Mouse (Mus musculus) A20 (cell line): ENCODE data around the gene Hdac1.
"Not testable (repeated sequence)": the region's sequence is repeated elsewhere in the genome, so short reads cannot be mapped to it uniquely, and the experiment has no call there.

Experiments used
- DNase-seq: peaks from one replicate; pipeline ENCODE4 v3.0.0-alpha.2; 2011; ENCODE audit warnings: low read depth, low spot score

The Hdac1 gene

DNA sequence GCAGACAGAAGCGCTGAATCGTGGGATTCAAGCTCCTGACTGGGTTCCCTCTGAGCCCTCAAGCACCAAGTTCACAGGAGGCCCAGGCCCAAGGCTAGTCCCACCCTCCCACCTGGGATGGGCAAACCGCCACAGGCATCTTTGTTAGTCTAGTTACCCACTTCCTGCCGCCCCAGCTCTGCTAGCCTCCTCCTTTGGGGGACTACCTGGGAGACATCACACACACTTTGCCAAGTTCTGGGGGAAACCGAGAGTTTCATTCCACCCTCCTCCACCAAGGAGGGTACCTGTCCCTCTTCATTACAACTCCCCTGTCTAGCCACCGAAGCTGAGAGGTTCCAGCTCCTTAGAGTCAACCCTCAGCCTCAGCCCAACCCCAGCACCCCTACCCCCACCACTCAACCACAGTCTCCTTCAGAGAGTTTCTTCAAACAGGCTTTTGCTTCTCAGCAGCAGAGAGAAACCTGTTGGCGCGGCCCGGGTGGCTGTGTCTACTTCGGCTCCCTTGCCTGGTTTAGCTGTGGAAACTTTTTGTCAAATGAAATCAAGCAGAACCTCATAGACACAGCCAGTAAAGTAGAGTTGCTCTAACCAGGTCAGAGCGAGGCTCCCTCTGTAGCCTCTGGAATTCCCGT, 15.9 kb upstream of the Hdac1 start:
- no peak for DNase-seq

DNA sequence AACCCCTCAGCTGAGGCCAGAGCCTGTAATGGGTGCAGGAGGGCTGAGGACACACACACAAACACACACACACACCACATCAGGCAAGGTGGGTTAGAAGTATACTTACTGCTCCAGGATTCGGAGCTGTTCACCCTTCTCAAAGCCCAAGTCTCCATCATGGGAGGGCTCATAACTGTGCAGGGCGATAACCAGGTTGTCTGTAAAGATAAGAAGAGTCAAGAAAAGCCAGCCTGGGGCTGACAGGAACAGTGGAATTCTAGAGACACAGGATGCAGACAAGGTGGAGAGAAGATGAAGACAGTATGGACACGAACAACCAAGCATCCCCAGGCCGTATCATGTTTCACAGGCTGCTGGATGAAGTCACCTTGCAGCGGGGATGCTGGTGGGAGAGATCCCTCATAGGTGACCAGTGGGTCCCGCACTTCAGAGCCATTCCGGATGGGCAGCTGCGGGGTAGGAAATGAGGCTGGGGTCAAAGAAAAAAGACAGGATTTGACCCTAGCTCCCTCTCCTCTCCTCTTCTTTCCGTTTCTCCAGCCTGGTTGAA, 14.8 kb upstream of the Hdac1 start:
- no peak for DNase-seq

DNA sequence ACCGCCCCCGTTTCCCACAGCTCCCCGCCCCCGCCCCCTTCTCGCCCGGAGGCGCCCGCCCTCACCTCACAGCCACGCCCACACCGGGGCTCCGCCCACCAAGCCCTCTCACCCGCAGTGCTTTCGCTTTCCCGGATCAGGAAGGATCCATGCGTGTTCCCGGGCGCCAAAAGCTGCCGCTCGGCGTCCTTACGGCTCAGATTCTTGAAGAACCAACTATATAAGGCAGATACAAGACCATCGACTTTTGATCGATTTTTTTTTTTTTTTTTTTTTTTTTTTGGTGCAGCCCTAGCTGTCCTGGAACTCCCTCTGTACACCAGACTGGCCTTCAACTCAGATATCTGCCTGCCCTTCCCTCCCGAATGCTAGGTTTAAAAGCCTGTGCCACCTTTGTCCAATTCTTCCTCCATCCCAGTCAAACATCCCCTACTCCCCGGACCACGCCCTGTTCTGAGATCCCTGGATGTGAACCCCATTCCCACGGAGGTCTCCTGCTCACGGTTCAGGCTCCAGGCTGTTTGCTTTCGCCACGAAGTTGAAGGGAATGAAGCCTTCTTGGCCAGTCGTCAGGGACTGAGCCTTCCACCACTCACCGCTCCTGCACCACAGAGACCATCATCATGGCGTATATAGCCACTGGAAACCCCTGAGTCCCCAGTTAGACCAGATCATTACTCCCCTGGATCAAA, 14.2 kb upstream of the Hdac1 start:
- peak; percentile 88 for DNase-seq

DNA sequence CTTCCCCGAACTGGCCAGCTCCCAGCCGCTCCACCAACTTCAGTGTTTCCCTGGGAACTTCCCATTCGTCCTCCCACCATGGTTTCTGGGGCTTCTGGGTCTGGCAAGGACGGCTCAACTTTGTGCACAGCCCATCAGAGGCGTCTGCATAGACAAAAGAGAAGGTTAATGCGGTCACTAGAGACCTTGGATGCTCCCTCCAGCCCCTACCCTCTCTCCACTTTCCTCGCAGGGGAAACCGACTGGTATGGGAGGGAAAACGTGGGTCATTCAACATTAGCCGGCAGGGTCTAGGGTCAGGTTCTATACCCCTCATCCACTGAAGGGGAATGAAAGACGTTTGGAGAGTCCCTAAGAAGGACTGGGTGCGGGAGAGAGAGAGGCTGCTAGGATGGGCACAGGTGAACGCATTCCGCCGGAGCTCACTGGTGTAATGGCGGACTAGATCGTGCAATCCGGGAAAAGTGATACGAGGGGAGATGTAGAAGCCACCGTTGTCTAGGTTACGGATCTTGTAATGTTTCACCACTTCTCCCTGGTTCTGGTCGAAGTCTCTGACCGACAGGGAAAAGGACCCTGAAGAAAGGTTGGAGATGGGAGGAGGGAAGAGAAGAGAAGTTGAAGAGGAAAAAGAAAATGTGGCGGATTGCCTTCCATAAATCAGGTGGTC, 13.5 kb upstream of the Hdac1 start:
- DNase-seq, result no peak

DNA sequence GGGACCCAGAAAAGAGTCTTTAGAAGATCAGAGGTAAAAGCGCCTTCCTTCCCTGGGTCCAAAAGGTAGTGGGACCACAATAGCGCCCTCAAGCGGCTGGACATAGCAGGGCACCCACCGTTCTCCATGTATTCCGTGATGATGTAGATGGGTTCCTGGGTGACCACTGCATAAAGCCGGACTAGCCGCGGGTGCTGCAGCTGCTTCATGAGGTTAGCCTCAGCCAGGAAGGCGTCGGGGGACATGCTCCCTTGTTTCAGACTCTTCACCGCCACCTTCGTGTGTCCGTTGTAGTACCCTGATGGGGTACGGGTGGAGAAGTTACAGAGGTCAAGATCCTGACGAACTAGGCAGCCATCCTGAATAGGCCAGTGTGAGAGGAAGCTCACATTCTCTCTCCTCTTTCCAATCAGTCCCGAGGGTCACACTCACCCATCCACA, 12.9 kb upstream of the Hdac1 start:
- DNase-seq, result peak; percentile 70

DNA sequence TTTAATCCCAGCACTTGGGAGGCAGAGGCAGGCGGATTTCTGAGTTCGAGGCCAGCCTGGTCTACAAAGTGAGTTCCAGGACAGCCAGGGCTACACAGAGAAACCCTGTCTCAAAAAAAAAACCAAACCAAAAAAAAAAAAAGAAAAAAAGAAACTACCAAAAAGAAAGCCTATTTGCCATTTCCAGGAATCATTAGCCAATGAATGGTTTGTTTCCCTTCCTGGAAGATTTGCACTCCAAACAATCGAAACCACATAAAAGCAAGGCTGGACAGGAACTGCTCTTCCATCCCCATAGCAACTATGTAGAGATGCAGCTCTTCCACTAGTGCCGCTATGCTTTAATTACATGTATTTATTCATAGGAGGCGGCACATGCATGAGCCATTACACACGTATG, 12.0 kb upstream of the Hdac1 start:
- not testable (repeated sequence) for DNase-seq

DNA sequence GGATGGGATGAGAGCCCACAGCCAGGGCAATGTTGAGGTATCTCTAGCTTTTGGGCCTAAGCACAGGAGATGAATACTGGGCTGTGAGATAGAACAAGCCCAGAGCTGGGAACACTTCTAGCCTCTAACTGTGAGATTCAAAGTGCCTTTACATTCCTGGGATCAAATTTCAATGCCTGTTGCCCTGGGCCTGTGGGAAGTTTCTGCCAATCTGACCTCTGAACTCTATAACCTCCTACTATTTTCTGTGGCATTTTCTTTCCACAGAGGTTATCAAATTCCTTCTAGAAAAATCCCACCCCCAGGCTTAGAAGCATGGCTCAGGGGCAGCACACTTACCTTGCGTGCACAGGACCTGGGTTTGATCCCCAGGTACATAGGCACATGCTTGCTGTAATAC, 7.8 kb upstream of the Hdac1 start:
- DNase-seq, result no peak

DNA sequence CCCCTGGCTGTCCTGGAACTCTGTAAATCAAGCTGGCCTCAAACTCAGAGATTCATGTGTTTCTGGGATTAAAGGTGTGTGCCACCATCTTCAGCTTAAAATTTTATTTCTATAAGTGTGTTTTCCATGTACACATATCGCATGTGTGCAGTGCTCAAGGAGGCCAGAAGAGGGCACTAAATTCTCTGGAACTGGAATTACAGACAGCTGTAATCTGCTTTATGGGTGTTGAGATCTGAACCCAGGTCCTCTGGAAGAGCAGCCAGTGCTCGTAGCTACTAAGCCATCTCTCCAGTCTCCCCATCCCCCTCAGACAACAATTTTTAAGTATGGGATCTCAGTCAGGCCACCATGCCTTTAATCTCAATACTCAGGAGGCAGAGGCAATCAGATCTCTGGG, 6.8 kb upstream of the Hdac1 start:
- peak; percentile 61 for DNase-seq

DNA sequence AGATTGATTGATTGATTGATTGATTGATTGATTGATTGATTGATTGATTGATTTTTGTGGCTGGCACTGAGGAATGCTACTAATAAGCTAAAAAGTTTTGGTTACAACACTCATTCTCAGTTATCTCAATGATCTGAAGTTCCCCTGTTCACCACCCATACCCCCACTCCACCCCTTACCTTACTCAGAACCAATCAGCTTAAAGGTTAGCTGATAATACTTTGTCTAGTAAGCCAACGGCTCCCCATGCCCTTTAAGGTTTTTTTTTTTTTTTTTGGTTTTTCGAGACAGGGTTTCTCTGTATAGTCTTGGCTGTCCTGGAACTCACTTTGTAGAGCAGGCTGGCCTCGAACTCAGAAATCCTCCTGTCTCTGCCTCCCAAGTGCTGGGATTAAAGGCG, 5.1 kb upstream of the Hdac1 start:
- not testable (repeated sequence) for DNase-seq

DNA sequence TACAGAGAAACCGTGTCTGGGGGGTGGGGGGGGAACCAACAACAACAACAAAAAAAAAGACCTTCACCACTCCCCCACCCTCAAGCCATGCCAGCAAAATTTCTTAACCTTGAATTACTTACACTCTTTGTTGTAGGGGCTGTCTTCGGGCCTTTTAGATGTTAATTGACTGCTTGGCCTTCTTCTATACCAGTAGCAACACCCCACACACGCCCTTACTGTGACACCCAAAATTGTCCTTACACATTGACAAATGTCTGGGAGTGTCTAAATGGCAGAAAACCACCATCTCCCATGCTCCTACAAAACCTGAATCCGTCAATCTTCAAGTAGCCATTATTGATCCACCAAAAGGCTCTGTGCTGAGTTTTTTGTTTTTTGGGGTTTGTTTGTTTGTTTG, 1.6 kb upstream of the Hdac1 start:
- DNase-seq, result no peak

DNA sequence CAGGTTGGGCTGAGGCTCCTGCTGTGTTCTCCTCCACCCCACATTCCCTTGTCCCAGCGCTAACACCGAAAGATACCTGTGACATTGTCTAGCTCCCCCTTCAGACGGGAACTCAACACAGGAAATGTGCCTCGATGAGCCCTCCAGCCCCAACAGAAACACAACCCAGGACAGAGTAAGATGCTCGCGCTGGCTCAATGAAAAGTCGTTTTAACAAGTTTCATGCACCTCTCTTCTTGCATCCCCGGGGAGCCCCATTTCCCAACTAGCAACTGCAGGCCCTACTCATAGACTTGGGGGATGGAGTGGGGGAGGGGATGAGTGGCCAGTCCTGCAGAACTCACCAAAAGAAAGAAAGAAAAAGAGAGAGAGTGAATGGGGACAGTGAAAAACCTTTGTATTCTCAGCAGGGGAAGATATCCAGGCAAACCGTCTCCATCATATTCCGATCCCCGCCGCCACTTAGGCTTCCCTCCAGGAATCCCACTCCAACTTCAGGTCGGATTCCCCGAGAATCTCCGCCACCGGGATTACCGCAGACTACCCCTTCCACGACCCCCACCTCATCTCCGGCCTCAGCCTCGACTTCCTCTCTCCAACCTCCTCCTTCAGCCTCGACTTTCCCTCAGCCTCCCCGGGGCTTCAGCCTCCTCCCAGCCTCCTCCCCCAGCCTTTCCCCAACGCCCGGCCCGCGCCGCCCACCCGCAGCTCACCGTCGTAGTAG, 483 bp downstream of the Hdac1 start:
- DNase-seq, result peak; percentile 71

DNA sequence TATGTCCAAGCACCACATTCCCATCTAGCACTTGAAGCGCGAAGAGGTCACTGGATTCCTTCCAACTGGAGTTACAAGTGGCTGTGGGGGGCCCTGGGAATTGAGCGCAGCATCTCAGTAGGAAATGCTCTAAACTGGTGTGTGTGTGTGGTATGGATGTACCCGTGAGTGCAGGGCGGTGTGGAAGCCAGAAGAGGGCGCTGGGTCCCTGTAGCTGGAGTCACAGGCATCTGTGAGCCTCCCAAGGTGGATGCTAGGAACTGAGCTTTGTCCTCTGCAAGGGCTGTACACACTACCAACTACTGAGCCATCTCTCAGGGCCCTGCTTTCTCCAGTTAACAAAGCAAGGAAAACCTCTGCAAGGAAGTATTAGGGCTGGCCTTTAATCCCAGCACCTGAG, 2.5 kb downstream of the Hdac1 start:
- peak; percentile 68 for DNase-seq

DNA sequence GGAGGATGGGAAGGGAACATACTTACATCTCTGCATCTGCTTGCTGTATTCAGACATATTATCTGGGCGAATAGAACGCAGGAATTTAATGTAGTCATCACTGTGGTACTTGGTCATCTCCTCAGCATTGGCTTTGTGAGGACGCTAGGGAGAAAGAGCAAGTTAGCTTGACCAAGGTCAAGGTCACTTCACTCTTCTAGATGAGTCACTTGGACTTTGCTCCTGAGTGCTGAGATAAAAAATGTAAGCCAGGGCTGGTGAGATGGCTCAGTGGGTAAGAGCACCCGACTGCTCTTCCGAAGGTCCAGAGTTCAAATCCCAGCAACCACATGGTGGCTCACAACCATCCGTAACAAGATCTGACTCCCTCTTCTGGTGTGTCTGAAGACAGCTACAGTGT, 13.6 kb downstream of the Hdac1 start:
- not testable (repeated sequence) for DNase-seq

DNA sequence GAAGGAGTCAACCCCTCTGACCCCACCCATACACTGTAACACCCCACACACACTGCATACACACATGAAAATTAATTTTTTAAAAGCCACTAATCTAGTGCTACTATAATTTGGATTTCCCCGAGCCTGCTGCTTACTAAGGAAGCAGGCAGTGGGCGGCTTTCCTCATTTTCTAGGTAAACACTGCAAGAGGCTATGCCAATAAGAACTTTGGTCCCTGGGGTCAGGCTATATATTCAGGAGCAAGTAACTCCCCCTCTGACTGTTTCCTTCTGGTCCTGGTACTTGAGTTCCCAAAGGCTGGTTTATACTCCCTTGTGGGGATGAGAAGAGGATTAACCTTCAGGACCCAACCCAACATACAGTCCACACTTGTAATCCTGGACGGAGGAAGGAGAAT, 16.6 kb downstream of the Hdac1 start:
- DNase-seq, result no peak

DNA sequence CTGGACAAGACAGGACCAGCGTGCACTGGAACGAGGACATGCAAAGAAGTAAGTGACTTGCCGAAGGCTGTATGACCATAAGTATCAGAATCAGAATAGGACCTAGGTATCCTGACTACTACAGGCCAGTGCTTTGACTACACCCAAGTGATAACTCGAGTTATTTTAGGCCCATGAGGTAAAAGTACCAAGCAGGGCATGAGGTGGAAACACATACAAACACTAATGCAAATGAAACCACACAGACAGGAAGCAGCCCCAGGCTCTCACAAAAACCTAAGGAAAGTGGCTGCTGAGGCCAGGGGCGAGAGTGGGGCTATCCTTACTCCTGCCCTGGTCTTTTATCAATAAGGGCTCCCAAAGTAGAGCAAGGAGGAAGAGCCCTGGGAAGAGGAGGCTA, 17.2 kb downstream of the Hdac1 start:
- DNase-seq, result peak; percentile 45

DNA sequence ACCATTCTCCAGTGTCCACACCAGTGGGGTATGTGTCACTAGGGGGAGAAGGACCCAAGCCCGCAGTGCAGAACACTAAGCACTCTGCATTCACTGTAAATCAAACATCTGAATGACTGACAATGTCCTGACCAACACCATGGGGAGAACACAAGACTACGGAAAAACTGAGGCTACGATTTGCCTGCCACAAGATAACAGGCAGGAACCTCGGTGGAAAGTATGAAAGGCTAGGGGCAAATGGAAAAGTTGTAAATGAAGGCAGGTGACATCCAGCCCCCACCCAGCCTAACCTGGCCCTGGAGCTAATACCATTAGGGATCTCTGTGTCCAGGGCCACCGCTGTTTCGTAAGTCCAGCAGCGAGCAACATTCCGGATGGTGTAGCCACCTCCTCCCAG, 24.0 kb downstream of the Hdac1 start:
- DNase-seq, result no peak

DNA sequence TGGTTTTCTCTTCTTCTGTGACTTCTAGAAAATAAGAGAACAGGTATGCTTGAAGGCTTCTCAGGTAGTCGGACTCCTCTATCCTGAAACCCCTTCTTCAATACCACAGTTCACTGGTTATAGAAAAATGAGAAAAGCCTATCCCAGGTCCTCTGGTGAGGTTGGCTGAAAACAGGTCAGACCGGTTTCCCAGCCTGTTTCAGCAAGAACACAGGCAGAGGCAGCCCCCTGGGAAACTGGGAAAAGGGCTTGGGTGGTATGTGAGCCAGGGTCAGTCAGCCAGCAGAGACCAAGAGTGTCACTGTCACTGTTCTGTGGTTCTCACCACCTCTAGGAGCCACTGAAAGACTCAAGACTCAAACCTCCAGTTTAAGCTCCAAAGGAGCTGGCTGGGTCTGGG, 25.6 kb downstream of the Hdac1 start:
- no peak for DNase-seq

DNA sequence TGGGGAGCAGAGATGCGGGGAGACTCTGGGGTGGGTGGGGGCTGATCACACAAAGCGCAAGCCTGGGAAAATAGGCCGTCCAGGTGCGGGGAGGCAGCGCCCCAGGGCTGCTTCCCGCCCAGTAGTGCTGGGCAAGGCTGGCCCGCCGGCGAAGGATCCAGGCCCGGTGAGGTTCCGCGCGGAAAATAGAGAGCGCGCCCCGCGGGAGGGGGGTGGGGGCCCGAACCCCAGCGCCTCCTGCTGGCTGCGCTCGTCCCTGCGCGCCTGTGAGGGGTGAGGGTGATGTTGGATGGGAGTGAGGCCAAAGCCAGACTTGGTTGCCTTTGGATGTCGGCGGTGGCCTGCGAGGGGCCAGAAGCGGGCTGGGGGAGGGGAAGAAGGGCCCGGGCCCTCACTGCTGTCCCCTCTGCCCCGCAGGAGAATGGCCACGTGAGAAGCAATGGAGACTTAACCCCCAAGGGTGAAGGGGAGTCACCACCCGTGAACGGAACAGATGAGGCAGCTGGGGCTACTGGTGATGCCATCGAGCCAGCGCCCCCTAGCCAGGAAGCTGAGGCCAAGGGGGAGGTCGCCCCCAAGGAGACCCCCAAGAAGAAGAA, 28.1 kb downstream of the Hdac1 start:
- peak; percentile 85 for DNase-seq

DNA sequence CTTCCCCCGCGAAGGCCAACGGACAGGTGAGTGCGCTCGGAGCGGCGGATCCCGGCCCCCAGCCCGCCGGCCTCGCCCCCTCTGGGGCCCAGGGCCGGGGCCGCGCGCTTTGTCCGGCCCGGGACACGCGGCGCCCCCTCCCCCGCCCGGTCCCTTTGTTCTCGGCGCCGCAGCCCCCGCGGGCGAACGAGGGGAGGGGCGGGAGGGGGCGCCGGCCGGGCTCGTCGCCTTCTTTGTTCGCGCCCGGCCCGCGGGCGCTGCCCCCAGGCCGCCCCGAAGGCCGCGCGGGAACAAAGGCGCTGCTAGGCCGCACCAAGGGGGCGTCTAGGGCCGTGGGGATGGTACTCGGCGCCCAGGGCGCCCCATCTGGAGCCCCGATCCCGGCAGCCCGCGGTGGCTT, 28.6 kb downstream of the Hdac1 start:
- DNase-seq, result no peak

DNA sequence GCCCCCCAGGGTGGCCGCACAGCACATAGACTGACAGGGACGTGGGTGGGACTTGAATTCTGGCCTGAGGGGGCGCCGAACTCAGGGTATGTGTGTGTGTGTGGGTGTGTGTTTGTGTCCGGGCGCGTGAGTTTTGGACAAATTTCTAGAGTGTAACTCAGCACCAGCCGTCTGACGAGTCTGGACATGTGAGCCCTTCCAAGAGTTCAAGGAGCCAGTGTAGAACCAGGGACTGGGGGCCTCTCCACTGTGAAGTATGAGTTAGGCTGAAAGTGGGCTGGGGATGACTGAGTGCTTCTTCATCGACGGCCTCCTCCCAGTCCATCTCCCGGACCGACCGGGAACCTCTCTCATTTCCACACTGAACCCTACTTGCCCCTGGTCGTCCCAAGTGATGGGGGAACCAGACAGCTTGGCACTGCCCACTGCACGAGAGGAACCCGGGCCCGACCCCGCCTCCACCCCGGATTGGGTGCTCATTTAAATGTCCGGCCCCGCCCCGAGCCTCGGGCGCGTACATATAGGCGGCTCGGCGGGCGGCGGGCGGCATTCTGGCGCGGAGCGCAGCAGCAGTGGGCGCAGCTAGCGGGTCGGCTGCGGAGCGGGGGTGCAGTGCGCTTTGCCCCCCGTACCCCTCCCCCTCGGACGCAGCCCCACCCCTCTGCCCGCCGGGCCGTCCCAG, 29.3 kb downstream of the Hdac1 start, which contains the start of gene Marcksl1:
Marcksl1 (plus strand) TSS at position 496 of the 682 bp plus-strand sequence.
- peak; percentile 90 for DNase-seq
